Mouse (Mus musculus) heart, adult 2 months (tissue): Measurements from ENCODE around the gene Zfp423.

Source experiments
- CTCF ChIP-seq: fragments of 200-600 bp; IDR thresholded peaks from 2 replicates; pipeline ENCODE4 v1.8.1; 2022; ENCODE audit warnings: antibody characterized with exemption, mild to moderate bottlenecking, moderate library complexity
- EP300 ChIP-seq: fragments of 200-500 bp; IDR thresholded peaks from 2 replicates; pipeline ENCODE4 v1.6.1; 2011; ENCODE audit warnings: low read depth, low read length, control low read depth; ENCODE audit not compliant: insufficient read depth

DNA sequence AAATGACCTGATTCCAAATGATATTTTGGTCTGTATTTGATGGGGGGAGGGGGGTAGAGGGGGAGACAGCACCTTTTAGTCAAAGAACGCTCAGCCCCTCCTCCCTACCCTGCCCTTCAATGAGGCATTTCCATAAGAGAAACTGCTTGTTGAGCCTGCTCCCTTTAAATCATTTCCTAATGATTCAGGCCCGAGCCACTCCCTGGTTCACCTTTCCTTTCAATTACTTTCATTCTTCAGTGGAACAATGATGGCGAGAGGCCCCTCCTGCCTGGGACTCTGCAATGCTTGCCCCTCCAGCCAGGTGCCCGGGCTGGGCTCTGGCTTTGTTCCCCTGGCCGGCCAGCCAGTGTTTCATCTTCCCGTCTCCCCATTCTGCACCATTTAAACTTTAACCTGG is 329.7 kb downstream of the Zfp423 start:
- TF ChIP-seq EP300 (no peak), CTCF (no peak)
